Mouse (Mus musculus): ENCODE data around the gene Arid1a.

- no peak for TF ChIP-seq CTCF (IDR thresholded peaks at IDR 0.05; ENCODE audit: extremely low read depth, insufficient read depth, low read length)
- TF ChIP-seq POLR2A (IDR thresholded peaks at IDR 0.05; ENCODE audit: extremely low read depth, insufficient read depth, low read length): no peak
Measured at GRCm38 (mm10) chr4:133755861-133756371, 653 bp downstream of the Arid1a start.

Measured in cortical plate, adult 2 months (tissue).